Mouse (Mus musculus) small intestine, adult 2 months (tissue): Measurements from ENCODE around the gene Krt87.

Experiments
- CTCF ChIP-seq: fragments of 200-500 bp; IDR thresholded peaks from 2 replicates; pipeline ENCODE4 v1.5.1; 2012; ENCODE audit warnings: low read depth, mild to moderate bottlenecking, control low read depth, inconsistent platforms, low read length, moderate library complexity, mixed read lengths; ENCODE audit not compliant: insufficient replicate concordance, insufficient read length; ENCODE audit errors: extremely low read depth
- POLR2A ChIP-seq: fragments of 200-500 bp; IDR thresholded peaks from 2 replicates; pipeline ENCODE4 v1.6.1; 2012; ENCODE audit warnings: low read depth, mild to moderate bottlenecking, control low read depth, inconsistent platforms, low read length, moderate library complexity

GRCm38 (mm10) chr15:101438555-101438954 is at the start of gene Krt87:
- no peak for TF ChIP-seq CTCF
- no peak for TF ChIP-seq POLR2A
